Mouse (Mus musculus): Measurements from ENCODE around the gene Hbs1l.

DNA sequence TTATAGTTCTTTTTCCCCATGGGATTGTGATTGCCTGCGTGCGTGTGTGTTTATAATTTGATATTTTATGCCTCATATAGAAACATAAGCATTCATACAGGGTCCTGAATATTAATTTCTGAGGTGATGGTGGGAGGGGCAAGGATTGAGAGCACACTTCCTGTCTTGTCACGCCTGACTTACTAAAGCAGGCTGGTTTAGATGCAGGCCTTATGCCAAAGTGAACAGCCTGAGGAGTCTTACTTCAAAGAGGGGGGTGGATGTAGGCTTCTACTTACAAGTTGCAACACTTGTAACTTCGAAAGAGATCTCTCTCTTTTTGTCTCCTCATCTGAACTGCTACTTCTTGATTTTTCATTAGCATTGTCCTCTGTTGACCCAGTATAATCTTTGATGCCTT lies 18.0 kb downstream of the Hbs1l start:
- TF ChIP-seq CTCF (IDR thresholded peaks at IDR 0.05), result no peak
- TF ChIP-seq EP300 (IDR thresholded peaks at IDR 0.05; ENCODE audit: insufficient read depth, low read depth, low read length), result no peak
- TF ChIP-seq POLR2A (IDR thresholded peaks at IDR 0.05; ENCODE audit: insufficient read depth, low read depth, low read length), result no peak

All from heart, adult 2 months (tissue).